Mouse (Mus musculus) olfactory bulb, adult 2 months (tissue): ENCODE results near the gene Fam166a.

Experiments
- CTCF ChIP-seq: fragments of 200-500 bp; IDR thresholded peaks from 2 replicates; pipeline ENCODE4 v1.5.1; 2012; ENCODE audit warnings: low read depth, mild to moderate bottlenecking, low read length, moderate library complexity; ENCODE audit not compliant: insufficient read depth
- POLR2A ChIP-seq: fragments of 200-500 bp; IDR thresholded peaks from 2 replicates; pipeline ENCODE4 v1.6.1; 2012; ENCODE audit warnings: mild to moderate bottlenecking, low read depth, low read length, moderate library complexity; ENCODE audit not compliant: insufficient read depth

GRCm38 (mm10) chr2:25234050-25234449 is 15.5 kb downstream of the Fam166a start, which contains the start of gene Slc34a3:
- TF ChIP-seq POLR2A, result no peak
- TF ChIP-seq CTCF, result no peak
